Comparison of ENCODE assay signal across 9 mouse cellular contexts in the genomic region with DNA sequence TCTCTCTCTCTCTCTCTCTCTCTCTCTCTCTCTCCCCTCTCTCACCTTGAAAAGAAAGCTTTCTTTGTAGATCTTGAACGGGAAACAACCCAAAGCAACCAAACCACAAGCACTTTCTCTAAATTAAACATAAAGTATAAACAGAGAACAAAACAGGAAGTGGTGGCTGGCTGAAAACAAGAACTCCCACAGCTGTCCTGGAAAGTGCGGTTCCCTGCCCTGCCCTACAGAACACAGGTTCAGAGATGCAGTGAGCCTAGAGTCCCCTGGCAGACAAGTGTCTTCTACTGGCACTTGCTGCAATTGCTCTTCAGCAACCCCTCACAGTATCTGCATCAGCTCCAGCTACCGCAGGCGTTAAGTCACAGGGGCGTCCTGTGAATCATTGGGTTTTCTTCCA. TPM values are rescaled to one million over a fixed set of nuclear protein-coding genes. Genes with fewer than 3 reads are reported as not detected.
A peak's percentile ranks its signal among the peaks of the same experiment; 100 is the strongest.
DNase-seq lines count a peak whose midpoint lies in the region; ATAC-seq lines count a peak whose summit lies in the region.
"Had no signal": no experiment of that assay in that cellular context is flagged by ENCODE, and none has a peak within 500 bp of the region (broad histone marks: within the 10 kb centered on the region; RNA-seq: fewer than 3 reads in every experiment).

No protein-coding gene starts in this region.

- no peak for ATAC-seq in frontal cortex, adult (ENCODE audit: low TSS enrichment)
- no peak for ATAC-seq in erythroblast, adult 5-6 weeks (replicated peaks; ENCODE audit: low FRiP score, poor library complexity, severe bottlenecking)
- ATAC-seq: Patski had no signal

- DNase-seq in B cell, adult 2 months: peak; percentile 69 to 74
- peak; percentile 80 to 82 for DNase-seq in CD8-positive naive resting alpha-beta T cell, adult 2 months (ENCODE audit: low read depth in 2 of 2, low spot score in 2 of 2)
- DNase-seq in lung, postnatal 14 days: peak; percentile 18
- peak; percentile 34 for DNase-seq in spleen, adult 12 weeks (ENCODE audit: low spot score)
- DNase-seq in retina, postnatal 1 day: no peak
- DNase-seq in cerebellum, postnatal 4 days (ENCODE audit: low spot score in 2 of 2): no peak

RNA-seq across cellular contexts. Expression of a gene that starts 37.5 kb away (rescaled TPM):
- total RNA-seq in erythroblast, adult 5-6 weeks (2015; ENCODE audit: low replicate concordance): not detected in 2 replicates
- 0.28 TPM in 1 of 2 replicates, not detected in the other for total RNA-seq in erythroblast, adult 5-6 weeks (2017; ENCODE audit: low replicate concordance)

Comparison
In these comparisons a context has a peak if more than half of its experiments do, and no peak if none do; other contexts are left out.
1. DNase-seq: peak in B cell, adult 2 months (2 of 2), CD8-positive naive resting alpha-beta T cell, adult 2 months (2 of 2), lung, postnatal 14 days (single experiment) and spleen, adult 12 weeks (single experiment); none in retina, postnatal 1 day (single experiment) and cerebellum, postnatal 4 days (0 of 2).